Mouse (Mus musculus) G1E (cell line): ENCODE results near the gene Dck.

Experiments used
- CTCF ChIP-seq: IDR thresholded peaks from 2 replicates; pipeline ENCODE4 v1.5.1; 2012; ENCODE audit warnings: low read depth, low read length, inconsistent platforms, mixed read lengths
- TAL1 ChIP-seq: conservative IDR thresholded peaks from 2 replicates; pipeline ENCODE4 v1.6.1; 2012; ENCODE audit warnings: low read depth, low read length, inconsistent platforms, mixed read lengths

- TF ChIP-seq CTCF, result no peak
- TF ChIP-seq TAL1, result no peak
Observed at GRCm38 (mm10) chr5:88765587-88765986, 791 bp downstream of the Dck start.
